8 mouse cellular contexts compared by ENCODE assay signal in the genomic region with DNA sequence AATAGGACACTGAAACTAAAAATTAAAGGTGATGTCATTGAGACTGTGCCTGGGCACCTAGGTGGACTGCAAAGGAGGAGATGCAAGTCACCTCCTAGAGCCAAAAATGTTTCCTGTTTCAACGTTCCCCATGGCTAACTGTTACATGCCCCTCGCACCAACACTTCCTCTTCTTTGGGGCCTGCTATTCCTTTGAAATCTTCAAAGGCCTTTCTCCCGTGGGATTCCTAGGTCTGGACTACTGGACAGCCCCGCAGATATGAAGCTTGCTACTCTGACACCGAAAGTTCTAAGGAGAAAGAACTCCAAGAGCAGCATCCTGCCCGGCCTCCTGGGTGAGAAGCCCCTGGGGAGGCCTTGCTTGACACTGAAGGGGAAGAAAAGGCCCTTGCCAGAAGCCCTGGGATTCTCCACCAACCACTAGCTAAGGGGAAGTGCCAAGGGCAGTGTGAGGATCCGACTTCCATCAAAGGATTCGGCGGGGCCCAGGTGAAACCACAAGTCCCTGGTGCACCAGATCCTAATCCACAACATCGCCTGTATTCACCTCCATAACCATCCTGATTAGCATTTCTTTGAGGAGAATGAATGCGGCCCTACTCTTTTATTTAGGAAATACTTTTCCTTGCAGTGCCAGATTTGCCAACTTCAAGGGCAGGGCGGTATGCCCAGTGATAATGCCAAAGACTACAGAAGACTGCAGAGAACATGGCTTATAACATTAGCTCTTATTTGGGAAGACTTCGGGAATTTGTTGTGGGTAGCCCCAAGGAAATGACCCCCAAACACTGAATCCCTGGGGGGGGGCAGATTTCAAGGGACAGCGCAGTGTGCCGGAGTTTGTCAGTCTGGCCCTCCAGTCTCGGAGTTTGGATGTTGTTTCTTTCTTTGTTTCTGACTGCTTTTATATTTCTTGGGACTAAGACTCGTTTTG. TPM values are rescaled to one million over a fixed set of nuclear protein-coding genes. Genes with fewer than 3 reads are reported as not detected.
DNase-seq lines count a peak whose midpoint lies in the region; ATAC-seq and TF ChIP-seq lines count a peak whose summit lies in the region.

No protein-coding gene starts in this region.

- 25% methylated on average over 17 of the region's 17 CpGs for WGBS in thymus, adult 2 months
- WGBS in hindbrain, postnatal 0 days: 18% methylated on average over 17 of the region's 17 CpGs
- WGBS in midbrain, embryonic 11.5 days: 20% methylated on average over 17 of the region's 17 CpGs

- ATAC-seq in hindbrain, postnatal 0 days: no peak
- ATAC-seq in midbrain, embryonic 11.5 days (ENCODE audit: low FRiP score): no peak
- no peak for ATAC-seq in megakaryocyte-erythroid progenitor cell, adult 5-6 weeks (replicated peaks; ENCODE audit: low FRiP score, low TSS enrichment, poor library complexity, severe bottlenecking)

- H3K4me1 ChIP-seq in thymus, adult 2 months (replicated peaks; ENCODE audit: control insufficient read depth, insufficient read depth, low read length): peaks cover 7% of the 10 kb centered on the region; the same call in 1 of the 2 replicates
- peaks cover 38% of the 10 kb centered on the region for H3K4me1 ChIP-seq in hindbrain, postnatal 0 days (ENCODE audit: insufficient read depth, low read length)
- H3K4me1 ChIP-seq in midbrain, embryonic 11.5 days (ENCODE audit: control insufficient read depth, insufficient read depth, low read length): peaks cover 30% of the 10 kb centered on the region

- no peak overlapping the region for H3K4me3 ChIP-seq in thymus, adult 2 months (ENCODE audit: control insufficient read depth, insufficient read depth, low read length)
- H3K4me3 ChIP-seq in hindbrain, postnatal 0 days (ENCODE audit: low read length): peak overlapping the region; percentile 71
- peak overlapping the region; percentile 48 for H3K4me3 ChIP-seq in midbrain, embryonic 11.5 days (ENCODE audit: low read depth, low read length)

- DNase-seq in adrenal gland, adult 2 months: peak; percentile 48
- DNase-seq in adrenal gland, postnatal 25 days: no peak
- peak; percentile 3 for DNase-seq in thymus, postnatal 25 days
- no peak for DNase-seq in thymus, adult 2 months
- DNase-seq in hindbrain, postnatal 0 days (ENCODE audit: low spot score): peak; percentile 18
- peak; percentile 90 for DNase-seq in midbrain, embryonic 11.5 days (ENCODE audit: low spot score, missing footprints)
- no peak for DNase-seq in left cerebral cortex, postnatal 25 days (ENCODE audit: low spot score in 2 of 2)

- H3K27ac ChIP-seq in thymus, adult 2 months (ENCODE audit: control insufficient read depth, insufficient read depth, low read length): no peak overlapping the region
- H3K27ac ChIP-seq in hindbrain, postnatal 0 days: peak overlapping the region; percentile 72; the same call in 1 of the 2 replicates
- H3K27ac ChIP-seq in midbrain, embryonic 11.5 days (ENCODE audit: low read depth, low read length): no peak overlapping the region

- H3K27me3 ChIP-seq in thymus, adult 2 months (ENCODE audit: control insufficient read depth, insufficient read depth, low read length): peaks cover 15% of the 10 kb centered on the region
- H3K27me3 ChIP-seq in hindbrain, postnatal 0 days (ENCODE audit: insufficient read depth, low read length): no peaks in the 10 kb centered on the region
- H3K27me3 ChIP-seq in midbrain, embryonic 11.5 days (ENCODE audit: control insufficient read depth, insufficient read depth, low read length): peaks cover 2% of the 10 kb centered on the region; the same call in 1 of the 2 replicates

- peak overlapping the region; percentile 82 for H3K4me2 ChIP-seq in hindbrain, postnatal 0 days (ENCODE audit: low read depth, low read length)
- peak overlapping the region; percentile 82 for H3K4me2 ChIP-seq in midbrain, embryonic 11.5 days

- H3K9me3 ChIP-seq in hindbrain, postnatal 0 days (ENCODE audit: low read length): no peaks in the 10 kb centered on the region
- H3K9me3 ChIP-seq in midbrain, embryonic 11.5 days (ENCODE audit: control insufficient read depth, low read length): no peaks in the 10 kb centered on the region

- intact Hi-C loops in left cerebral cortex, postnatal 25 days (cut with DNase I): loop anchor here (1.0 kb wide), 1 partner anchor 65 kb away; no protein-coding TSS in a partner anchor

- TF ChIP-seq POLR2A in thymus, adult 2 months (IDR thresholded peaks at IDR 0.05; ENCODE audit: control insufficient read depth, extremely low read depth, insufficient read depth, low read length, poor library complexity): no peak

- TF ChIP-seq CTCF in thymus, adult 2 months (IDR thresholded peaks at IDR 0.05; ENCODE audit: borderline replicate concordance, control insufficient read depth, extremely low read depth, insufficient read depth, low read length, poor library complexity): no peak
- no peak for TF ChIP-seq CTCF in hindbrain, postnatal 0 days (IDR thresholded peaks at IDR 0.05; ENCODE audit: low read depth)

- H3K9ac ChIP-seq in hindbrain, postnatal 0 days (replicated peaks; ENCODE audit: low read length): peak overlapping the region; percentile 81
- H3K9ac ChIP-seq in midbrain, embryonic 11.5 days (ENCODE audit: low read length): peak overlapping the region; percentile 77

- no peaks in the 10 kb centered on the region for H3K36me3 ChIP-seq in thymus, adult 2 months (ENCODE audit: control insufficient read depth, insufficient read depth, low read length)
- no peaks in the 10 kb centered on the region for H3K36me3 ChIP-seq in hindbrain, postnatal 0 days (ENCODE audit: insufficient read depth, low read length)
- no peaks in the 10 kb centered on the region for H3K36me3 ChIP-seq in midbrain, embryonic 11.5 days (ENCODE audit: control insufficient read depth, insufficient read depth, low read length)

RNA-seq across cellular contexts. Expression of gene Rab31, which starts 1.3 kb away (rescaled TPM):
- 10 to 100 TPM; 36.7 to 48.2 TPM for total RNA-seq in adrenal gland, adult 2 months (2021)
- polyA plus RNA-seq in adrenal gland, adult 2 months (2012; rRNA removed): 15.9 and 16.7 TPM in 2 replicates
- total RNA-seq in adrenal gland, postnatal 25 days (2021): 32.4 and 41.1 TPM in 2 replicates
- 4.8 and 6.5 TPM in 2 replicates for polyA plus RNA-seq in thymus, adult 2 months (2012; rRNA removed)
- 88.1 and 89.8 TPM in 2 replicates for total RNA-seq in hindbrain, postnatal 0 days (2014; rRNA removed)
- polyA plus RNA-seq in hindbrain, postnatal 0 days (2015; fragmentation: Nextera tagmentation; extraction: Ambion mirVana): 67.2 and 70.9 TPM in 2 replicates
- 67.6 and 72.9 TPM in 2 replicates for polyA plus RNA-seq in midbrain, embryonic 11.5 days (2014; fragmentation: Nextera tagmentation; extraction: Ambion mirVana)
- total RNA-seq in megakaryocyte-erythroid progenitor cell, adult 5-6 weeks (2014; fragmentation: Nextera tagmentation): 1.3 and 4.3 TPM in 2 replicates
- total RNA-seq in megakaryocyte-erythroid progenitor cell, adult 5-6 weeks (2017): 3.4 and 4.4 TPM in 2 replicates
- 10 to 100 TPM; 64.1 to 65.5 TPM for total RNA-seq in left cerebral cortex, postnatal 25 days (2021)

RNA-seq across cellular contexts. Expression of gene Ppp4r1, which starts 11.1 kb away (rescaled TPM):
- 10 to 100 TPM; 59.2 to 60.7 TPM for total RNA-seq in adrenal gland, adult 2 months (2021)
- polyA plus RNA-seq in adrenal gland, adult 2 months (2012; rRNA removed): 19.1 and 24.9 TPM in 2 replicates
- total RNA-seq in adrenal gland, postnatal 25 days (2021): 70.5 and 80.2 TPM in 2 replicates
- polyA plus RNA-seq in thymus, adult 2 months (2012; rRNA removed): 36.6 and 40.1 TPM in 2 replicates
- total RNA-seq in hindbrain, postnatal 0 days (2014; rRNA removed): 39.4 and 48.6 TPM in 2 replicates
- polyA plus RNA-seq in hindbrain, postnatal 0 days (2015; fragmentation: Nextera tagmentation; extraction: Ambion mirVana): 24.9 and 26.2 TPM in 2 replicates
- polyA plus RNA-seq in midbrain, embryonic 11.5 days (2014; fragmentation: Nextera tagmentation; extraction: Ambion mirVana): 51.0 and 58.0 TPM in 2 replicates
- total RNA-seq in megakaryocyte-erythroid progenitor cell, adult 5-6 weeks (2014; fragmentation: Nextera tagmentation): 43.6 and 60.8 TPM in 2 replicates
- total RNA-seq in megakaryocyte-erythroid progenitor cell, adult 5-6 weeks (2017): 23.8 and 37.2 TPM in 2 replicates
- 10 to 100 TPM; 41.7 to 57.5 TPM for total RNA-seq in left cerebral cortex, postnatal 25 days (2021)

Comparison
In these comparisons a context has a peak if more than half of its experiments do, and no peak if none do; other contexts are left out.
1. DNase-seq: peak in adrenal gland, adult 2 months (single experiment), thymus, postnatal 25 days (single experiment), hindbrain, postnatal 0 days (single experiment) and midbrain, embryonic 11.5 days (single experiment); none in adrenal gland, postnatal 25 days (single experiment), thymus, adult 2 months (single experiment) and left cerebral cortex, postnatal 25 days (0 of 2).